In the genomic region with DNA sequence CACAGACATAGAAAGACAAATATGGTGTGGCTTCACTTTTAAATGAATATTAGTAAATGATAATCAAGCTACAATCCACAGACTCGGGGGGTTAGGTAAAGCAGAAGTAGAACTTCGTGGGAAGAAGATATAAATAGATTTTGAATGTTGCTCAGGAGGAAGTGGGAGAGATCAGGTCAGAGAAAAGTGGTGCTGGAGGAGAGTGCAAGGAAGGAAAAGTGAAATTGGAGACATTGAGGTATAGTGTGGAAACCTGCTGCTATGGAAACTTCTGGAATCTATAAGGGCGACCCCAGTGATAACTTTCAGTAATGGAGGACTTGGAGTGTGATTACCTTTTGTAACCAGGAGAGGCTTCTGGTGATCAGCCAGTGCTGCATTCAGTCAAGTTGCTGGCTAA, we compare ENCODE assay signal across 29 mouse cellular contexts.
"Had no signal": no experiment of that assay in that cellular context is flagged by ENCODE, and none has a peak within 500 bp of the region (broad histone marks: within the 10 kb centered on the region; RNA-seq: fewer than 3 reads in every experiment).

No protein-coding gene starts in this region.

- H3K27me3 ChIP-seq: embryonic facial prominence, embryonic 12.5 days; embryonic facial prominence, embryonic 13.5 days; embryonic facial prominence, embryonic 15.5 days; forebrain, embryonic 12.5 days; forebrain, embryonic 13.5 days; forebrain, embryonic 15.5 days had no signal

- H3K4me3 ChIP-seq: embryonic facial prominence, embryonic 10.5 days; embryonic facial prominence, embryonic 12.5 days; embryonic facial prominence, embryonic 13.5 days; embryonic facial prominence, embryonic 15.5 days; erythroblast, embryonic 14.5 days; forebrain, embryonic 10.5 days; forebrain, embryonic 12.5 days; forebrain, embryonic 13.5 days; forebrain, embryonic 15.5 days; gastrocnemius, adult 2 months; heart, adult 2 months had no signal

- H3K9me3 ChIP-seq: embryonic facial prominence, embryonic 10.5 days; embryonic facial prominence, embryonic 12.5 days; embryonic facial prominence, embryonic 13.5 days; embryonic facial prominence, embryonic 15.5 days; forebrain, embryonic 10.5 days; forebrain, embryonic 12.5 days; forebrain, embryonic 13.5 days; forebrain, embryonic 15.5 days had no signal

- H3K9ac ChIP-seq: embryonic facial prominence, embryonic 12.5 days; embryonic facial prominence, embryonic 13.5 days; embryonic facial prominence, embryonic 15.5 days; forebrain, embryonic 12.5 days; forebrain, embryonic 13.5 days; forebrain, embryonic 15.5 days; forebrain, postnatal 0 days had no signal

- H3K4me1 ChIP-seq: embryonic facial prominence, embryonic 10.5 days; embryonic facial prominence, embryonic 12.5 days; embryonic facial prominence, embryonic 13.5 days; embryonic facial prominence, embryonic 15.5 days; forebrain, embryonic 10.5 days; forebrain, embryonic 12.5 days; forebrain, embryonic 13.5 days; forebrain, embryonic 15.5 days had no signal

- H3K36me3 ChIP-seq: embryonic facial prominence, embryonic 10.5 days; embryonic facial prominence, embryonic 12.5 days; embryonic facial prominence, embryonic 13.5 days; embryonic facial prominence, embryonic 15.5 days; forebrain, embryonic 10.5 days; forebrain, embryonic 12.5 days; forebrain, embryonic 15.5 days had no signal

- H3K27ac ChIP-seq: embryonic facial prominence, embryonic 10.5 days; embryonic facial prominence, embryonic 12.5 days; embryonic facial prominence, embryonic 13.5 days; embryonic facial prominence, embryonic 15.5 days; forebrain, embryonic 10.5 days; forebrain, embryonic 12.5 days; forebrain, embryonic 13.5 days; forebrain, embryonic 15.5 days; gastrocnemius, adult 2 months; heart, adult 2 months had no signal

- H3K4me2 ChIP-seq: embryonic facial prominence, embryonic 12.5 days; embryonic facial prominence, embryonic 13.5 days; embryonic facial prominence, embryonic 15.5 days; forebrain, embryonic 12.5 days; forebrain, embryonic 13.5 days; forebrain, embryonic 15.5 days had no signal

- ATAC-seq: forebrain, embryonic 13.5 days; forebrain, embryonic 14.5 days; forebrain, embryonic 15.5 days; forebrain, embryonic 16.5 days; forebrain, postnatal 0 days had no signal

- DNase-seq: cerebellum, adult 2 months; cerebellum, adult 8-10 months; cerebellum, adult 9-10 months; cerebellum, adult 9-11 months; cerebellum, postnatal 10 days; cerebellum, postnatal 14 days; cerebellum, postnatal 25 days; cerebellum, postnatal 36 days; embryo, embryonic 11 days; forebrain, postnatal 0 days; gastrocnemius, adult 2 months; gastrocnemius, postnatal 10 days; gastrocnemius, postnatal 14 days; gastrocnemius, postnatal 25 days; gastrocnemius, postnatal 36 days; heart, adult 11 months; heart, adult 18-20 months; heart, adult 2 months had no signal
